Mouse (Mus musculus) brain, embryonic 14.5 days (tissue): Measurements from ENCODE around the gene I0C0044D17Rik.

Experiments used
- CTCF ChIP-seq: fragments of 200-500 bp; IDR thresholded peaks from 2 replicates; pipeline ENCODE4 v1.5.1; 2012; ENCODE audit warnings: inconsistent platforms, mild to moderate bottlenecking, moderate library complexity, borderline replicate concordance; ENCODE audit not compliant: insufficient read depth, insufficient read length; ENCODE audit errors: extremely low read depth
- POLR2A ChIP-seq: fragments of 200-500 bp; IDR thresholded peaks from 2 replicates; pipeline ENCODE4 v1.6.1; 2012; ENCODE audit warnings: mild to moderate bottlenecking, inconsistent platforms, borderline replicate concordance; ENCODE audit not compliant: poor library complexity, insufficient read depth, insufficient read length, severe bottlenecking; ENCODE audit errors: extremely low read depth

DNA sequence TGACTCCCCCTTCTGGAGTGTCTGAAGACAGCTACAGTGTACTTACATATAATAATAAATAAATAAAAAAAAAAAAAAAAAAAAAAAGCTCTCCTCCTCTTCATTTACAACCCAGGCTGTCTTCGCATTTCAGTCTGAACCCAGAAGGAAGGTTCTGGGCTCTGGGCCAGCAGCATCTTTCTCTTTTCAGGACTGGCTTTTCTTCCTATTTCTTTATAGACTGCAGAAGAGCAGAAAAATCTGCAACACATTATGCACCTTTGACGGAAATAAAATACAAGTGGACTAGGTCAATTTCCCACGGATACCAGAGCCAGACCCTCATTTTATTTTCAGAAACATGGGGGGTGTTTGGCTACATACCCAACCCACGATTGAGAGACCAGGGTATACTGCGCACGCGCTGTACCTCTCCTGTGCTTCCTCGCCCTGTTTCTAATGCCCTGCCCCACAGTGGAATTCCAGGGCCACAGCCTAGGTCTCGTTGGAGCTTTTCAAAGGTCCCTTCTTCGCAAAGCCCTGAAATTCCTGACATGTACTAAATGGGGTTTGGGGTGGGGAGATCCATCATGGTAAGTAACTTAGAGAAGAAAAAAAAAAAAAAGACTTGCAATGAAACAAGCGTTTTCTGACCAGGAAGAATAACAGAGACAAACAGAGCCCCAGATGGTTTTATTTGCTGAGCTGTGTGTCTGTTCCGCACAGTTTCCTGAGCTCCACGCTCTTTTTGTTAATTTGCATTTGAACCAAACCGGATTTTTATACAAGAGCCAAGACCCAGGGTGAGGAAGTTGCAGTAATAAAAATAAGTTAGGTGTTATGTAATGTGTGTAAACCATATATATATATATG, 42.0 kb upstream of the I0C0044D17Rik start:
- TF ChIP-seq POLR2A, result no peak
- no peak for TF ChIP-seq CTCF
